Mouse (Mus musculus): ENCODE measurements around the gene Rhog. TPM values are rescaled to one million over a fixed set of nuclear protein-coding genes. Genes with fewer than 3 reads are reported as not detected.
A peak's percentile ranks its signal among the peaks of the same experiment; 100 is the strongest.

The Rhog gene
- polyA plus RNA-seq, 1 experiment = 35.8 TPM

- DNase-seq (ENCODE audit: extremely low spot score in 1 of 2, low spot score in 1 of 2) = no peak
These were observed 2.2 kb downstream of the Rhog start for GRCm38 (mm10) chr7:102253631-102254030.

- peak; percentile 70 to 89 for DNase-seq (ENCODE audit: extremely low spot score in 1 of 2, low spot score in 1 of 2)
These were observed 5.1 kb downstream of the Rhog start for GRCm38 (mm10) chr7:102250631-102251214.

GRCm38 (mm10) chr7:102249896-102250630, 5.8 kb downstream of the Rhog start:
- peak in 1 of 2 experiments; percentile 33 for DNase-seq (ENCODE audit: extremely low spot score in 1 of 2, low spot score in 1 of 2)

- no peak for DNase-seq (ENCODE audit: extremely low spot score in 1 of 2, low spot score in 1 of 2)
These were observed 6.3 kb downstream of the Rhog start for GRCm38 (mm10) chr7:102249531-102249895.

GRCm38 (mm10) chr7:102248691-102249404, 7.0 kb downstream of the Rhog start:
- DNase-seq (ENCODE audit: extremely low spot score in 1 of 2, low spot score in 1 of 2) = no peak

GRCm38 (mm10) chr7:102246956-102247797, 8.7 kb downstream of the Rhog start:
- DNase-seq (ENCODE audit: extremely low spot score in 1 of 2, low spot score in 1 of 2) = no peak

GRCm38 (mm10) chr7:102246265-102246664, 9.6 kb downstream of the Rhog start:
- DNase-seq (ENCODE audit: extremely low spot score in 1 of 2, low spot score in 1 of 2) = no peak

- DNase-seq (ENCODE audit: extremely low spot score in 1 of 2, low spot score in 1 of 2) = peak in 1 of 2 experiments; percentile 43
These were observed 10.1 kb downstream of the Rhog start for GRCm38 (mm10) chr7:102245775-102246174.

GRCm38 (mm10) chr7:102244782-102245535, 10.9 kb downstream of the Rhog start:
- DNase-seq (ENCODE audit: extremely low spot score in 1 of 2, low spot score in 1 of 2) = no peak

- DNase-seq (ENCODE audit: extremely low spot score in 1 of 2, low spot score in 1 of 2) = no peak
These were observed 12.0 kb downstream of the Rhog start for GRCm38 (mm10) chr7:102243870-102244269.

- DNase-seq (ENCODE audit: extremely low spot score in 1 of 2, low spot score in 1 of 2) = no peak
These were observed 12.9 kb downstream of the Rhog start for GRCm38 (mm10) chr7:102242917-102243316.

- DNase-seq (ENCODE audit: extremely low spot score in 1 of 2, low spot score in 1 of 2) = no peak
These were observed 13.5 kb downstream of the Rhog start for GRCm38 (mm10) chr7:102242371-102242770.

- no peak for DNase-seq (ENCODE audit: extremely low spot score in 1 of 2, low spot score in 1 of 2)
These were observed 16.3 kb downstream of the Rhog start for GRCm38 (mm10) chr7:102239591-102239990.

- DNase-seq (ENCODE audit: extremely low spot score in 1 of 2, low spot score in 1 of 2) = peak in 1 of 2 experiments; percentile 26
These were observed 17.1 kb downstream of the Rhog start for GRCm38 (mm10) chr7:102238686-102239286.

GRCm38 (mm10) chr7:102233059-102233458, 22.8 kb downstream of the Rhog start:
- DNase-seq (ENCODE audit: extremely low spot score in 1 of 2, low spot score in 1 of 2) = no peak

- DNase-seq (ENCODE audit: extremely low spot score in 1 of 2, low spot score in 1 of 2) = no peak
These were observed 26.0 kb downstream of the Rhog start for GRCm38 (mm10) chr7:102229814-102230213.

GRCm38 (mm10) chr7:102228049-102228670, 27.7 kb downstream of the Rhog start:
- no peak for DNase-seq (ENCODE audit: extremely low spot score in 1 of 2, low spot score in 1 of 2)

GRCm38 (mm10) chr7:102226051-102226450, 29.8 kb downstream of the Rhog start:
- no peak for DNase-seq (ENCODE audit: extremely low spot score in 1 of 2, low spot score in 1 of 2)
